Mouse (Mus musculus): ENCODE data around the gene Rnf215.
"Not testable (repeated sequence)": the region's sequence is repeated elsewhere in the genome, so short reads cannot be mapped to it uniquely, and the experiment has no call there.

The Rnf215 gene

DNA sequence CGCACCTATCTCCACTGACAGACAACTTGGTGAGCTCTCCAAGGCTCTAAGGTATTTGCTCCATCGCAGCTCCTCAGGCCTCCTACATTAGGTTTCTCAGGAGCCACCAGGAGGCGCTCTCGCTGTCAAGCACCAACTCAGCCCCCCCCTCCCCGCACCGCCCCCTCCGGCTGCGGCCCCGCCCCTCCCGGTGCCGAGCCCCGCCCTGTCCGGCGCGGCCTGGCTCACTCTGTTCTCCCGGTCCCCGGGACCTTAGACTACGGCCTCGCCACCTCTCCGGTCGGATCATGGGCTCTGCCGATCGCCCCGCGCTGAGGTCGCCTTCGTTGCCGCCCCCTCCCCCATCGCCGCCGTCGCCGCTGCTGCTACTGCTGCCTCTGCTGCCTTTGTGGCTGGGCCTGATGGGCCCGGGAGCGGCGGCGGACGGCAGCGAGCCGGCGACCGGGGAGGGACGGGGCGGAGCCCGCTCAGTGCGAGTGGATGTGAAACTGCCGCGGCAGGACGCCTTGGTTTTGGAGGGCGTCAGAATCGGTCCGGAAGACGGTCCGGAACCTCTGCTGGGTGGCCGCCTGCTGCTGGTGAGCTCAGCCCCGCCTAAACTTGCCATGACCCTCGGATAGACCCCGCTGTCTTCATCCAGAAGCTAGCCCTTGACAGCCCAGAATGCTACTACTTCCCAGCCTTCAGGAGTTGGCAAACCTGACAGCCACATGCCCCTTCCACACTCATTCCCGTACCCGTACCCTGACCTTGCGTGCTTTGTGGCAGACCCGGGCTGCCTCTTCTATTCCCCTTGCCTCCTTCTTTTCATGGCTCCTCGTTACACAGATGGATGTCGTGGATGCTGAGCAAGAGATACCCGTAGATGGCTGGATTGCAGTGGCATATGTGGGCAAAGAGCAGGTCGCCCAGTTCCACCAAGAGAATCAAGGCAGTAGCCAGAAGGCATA lies at the start of gene Rnf215:
Gene Rnf215, plus strand, starts transcription at position 217 of the 950 bp plus-strand sequence.
- peak; percentile 88 for DNase-seq

DNA sequence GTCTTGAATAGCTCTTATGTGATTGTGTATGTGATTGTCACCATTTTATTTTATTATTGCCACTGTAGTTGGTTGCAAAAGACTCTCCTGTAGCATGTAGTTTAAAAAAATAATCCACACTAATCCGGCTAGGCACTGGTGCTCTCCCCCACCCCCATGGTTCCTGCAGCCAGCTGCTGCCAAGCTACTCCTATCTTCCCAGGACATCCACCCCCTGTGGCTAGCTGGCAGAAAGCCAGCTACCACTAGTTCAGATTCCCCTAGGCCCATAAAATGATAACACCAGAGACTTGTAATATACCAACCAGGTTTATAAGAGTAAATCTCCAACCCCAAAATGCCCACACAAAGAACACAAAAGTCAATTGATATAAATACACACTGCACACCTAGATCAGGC lies 48.8 kb upstream of the Rnf215 start:
- no peak for DNase-seq

GRCm38 (mm10) chr11:4087267-4087666 lies 47.7 kb upstream of the Rnf215 start:
- no peak for DNase-seq

- peak; percentile 47 for DNase-seq
Observed at GRCm38 (mm10) chr11:4093459-4094377, 41.3 kb upstream of the Rnf215 start.

- peak; percentile 73 for DNase-seq
Observed at GRCm38 (mm10) chr11:4094378-4095170, 40.4 kb upstream of the Rnf215 start.

DNA sequence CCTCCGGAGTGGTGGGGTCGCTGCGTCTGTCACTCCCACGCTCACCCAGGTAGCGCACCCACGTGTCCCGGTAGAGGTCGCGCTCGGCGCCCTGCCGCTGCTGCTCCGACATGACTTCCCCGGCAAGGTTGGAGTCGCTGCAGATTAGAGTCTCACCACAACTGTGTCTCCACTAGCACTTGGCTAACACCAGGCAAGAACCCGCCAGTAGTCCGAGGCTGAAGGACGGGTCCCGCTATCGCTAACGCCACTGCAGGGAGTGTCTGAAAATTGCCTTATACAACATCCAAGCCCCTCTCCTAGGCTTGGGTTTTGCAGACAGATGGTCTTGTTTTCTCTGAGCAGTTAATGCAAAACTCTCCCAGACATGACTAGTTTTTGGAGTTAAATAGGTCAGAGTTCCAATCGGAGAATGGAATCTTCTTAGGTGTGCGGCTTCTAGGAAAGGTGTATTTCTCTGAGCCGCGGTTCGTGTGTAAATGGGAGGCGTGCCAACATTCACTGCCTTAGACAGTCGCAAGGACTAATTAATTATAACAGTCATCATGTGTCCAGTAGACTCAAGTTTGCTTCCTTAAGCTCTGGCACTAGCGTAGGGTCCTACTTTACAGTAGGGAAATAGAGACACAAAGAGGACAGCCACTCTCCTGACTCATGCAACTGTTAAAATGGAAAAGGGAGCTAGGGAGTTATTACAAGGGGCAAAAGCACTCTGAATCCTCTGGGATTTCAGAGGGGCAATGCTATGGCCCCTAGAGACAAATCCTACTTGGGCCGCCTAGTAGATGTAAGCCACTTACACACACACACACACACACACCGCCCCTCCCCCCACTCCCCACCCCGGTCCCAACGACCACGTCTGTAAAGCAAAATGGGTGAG lies 39.6 kb upstream of the Rnf215 start, which contains the start of gene Mtfp1:
Gene Mtfp1, minus strand, starts transcription at position 275 of the 883 bp plus-strand sequence.
- DNase-seq: peak; percentile 62

DNA sequence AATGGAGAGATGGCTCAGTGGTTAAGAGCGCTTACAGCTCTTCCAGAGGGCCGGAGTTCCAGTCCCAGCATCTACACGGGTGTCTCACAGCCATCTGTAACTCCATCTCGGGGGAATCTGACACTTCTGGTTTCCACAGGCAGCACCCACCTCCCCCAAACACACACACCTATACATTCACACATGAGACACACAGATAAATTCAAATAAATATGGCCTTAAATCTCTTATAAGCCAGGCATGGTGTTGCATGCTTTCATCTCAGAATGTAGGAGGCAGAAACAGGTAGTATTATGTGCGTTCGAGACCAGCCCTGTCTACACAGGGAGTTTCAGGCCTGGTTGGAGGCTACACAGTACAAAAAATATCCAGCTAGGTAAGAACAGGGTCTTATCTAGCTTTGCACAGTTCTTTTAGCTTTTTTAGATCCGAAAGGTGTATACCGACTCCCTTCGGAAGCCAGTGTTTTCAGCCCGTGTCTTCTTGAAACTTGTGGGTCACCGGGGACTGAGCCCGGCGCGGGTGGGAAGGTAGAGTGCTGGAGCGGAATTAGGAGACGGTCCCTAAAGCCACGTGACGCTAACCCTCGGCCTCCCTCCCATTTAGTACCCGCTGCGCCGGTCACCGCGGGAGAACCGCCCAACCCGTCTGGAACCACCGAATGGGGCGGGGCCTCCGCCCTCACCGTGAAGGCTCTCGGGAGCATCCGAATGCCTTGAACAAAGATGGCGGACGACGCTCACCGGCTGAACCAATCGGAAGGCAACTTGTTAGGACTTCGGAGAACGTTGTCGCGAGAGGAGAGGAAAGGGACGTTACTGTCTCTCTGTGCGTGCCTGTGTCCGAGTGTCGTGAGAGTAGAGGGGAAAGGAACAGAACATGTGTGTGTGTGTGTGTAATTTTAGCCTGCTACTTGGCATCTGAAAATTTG lies 38.7 kb upstream of the Rnf215 start:
- peak; percentile 99 for DNase-seq

GRCm38 (mm10) chr11:4097091-4097621 lies 37.8 kb upstream of the Rnf215 start:
- no peak for DNase-seq

DNA sequence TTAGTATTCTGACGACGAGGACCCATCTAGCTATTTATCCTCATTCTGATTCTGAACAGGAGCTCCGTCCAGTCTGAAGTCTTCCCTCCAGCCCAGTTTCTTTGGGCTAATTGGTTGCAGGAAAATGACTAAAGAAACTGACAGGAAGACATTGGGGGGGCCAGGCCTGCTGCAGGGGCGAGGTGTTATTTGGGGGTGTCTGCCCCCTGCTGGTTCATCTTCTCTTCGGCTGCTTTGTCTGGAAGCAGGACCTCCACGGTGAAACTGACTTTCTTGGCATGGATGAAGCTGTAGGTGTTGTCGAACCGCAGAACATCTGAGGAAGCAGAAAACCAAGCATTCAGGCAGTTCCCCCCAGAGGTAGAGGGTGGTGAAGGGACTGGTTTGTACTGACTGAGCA lies 36.9 kb upstream of the Rnf215 start:
- no peak for DNase-seq

GRCm38 (mm10) chr11:4098816-4099215 lies 36.2 kb upstream of the Rnf215 start:
- no peak for DNase-seq

DNA sequence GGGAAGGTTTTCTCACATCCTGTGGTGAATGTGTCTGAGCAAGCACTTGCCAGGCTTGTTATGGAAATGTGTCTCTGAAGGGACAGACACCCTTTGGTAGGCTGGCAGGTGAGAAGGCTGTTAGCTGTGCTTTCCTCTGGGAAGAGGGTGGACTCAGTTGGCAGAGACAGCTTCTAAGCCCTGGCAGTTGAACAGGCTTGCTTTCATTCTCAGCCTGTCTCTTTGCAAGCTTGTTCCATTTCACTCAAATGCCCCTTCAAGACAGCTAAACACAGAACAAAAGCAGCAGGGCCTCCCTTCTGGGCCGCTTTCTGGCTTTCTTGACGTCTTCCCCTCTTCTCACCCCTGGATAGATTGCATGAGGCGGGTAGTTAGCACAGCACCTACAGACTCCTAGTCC lies 35.6 kb upstream of the Rnf215 start:
- no peak for DNase-seq

DNA sequence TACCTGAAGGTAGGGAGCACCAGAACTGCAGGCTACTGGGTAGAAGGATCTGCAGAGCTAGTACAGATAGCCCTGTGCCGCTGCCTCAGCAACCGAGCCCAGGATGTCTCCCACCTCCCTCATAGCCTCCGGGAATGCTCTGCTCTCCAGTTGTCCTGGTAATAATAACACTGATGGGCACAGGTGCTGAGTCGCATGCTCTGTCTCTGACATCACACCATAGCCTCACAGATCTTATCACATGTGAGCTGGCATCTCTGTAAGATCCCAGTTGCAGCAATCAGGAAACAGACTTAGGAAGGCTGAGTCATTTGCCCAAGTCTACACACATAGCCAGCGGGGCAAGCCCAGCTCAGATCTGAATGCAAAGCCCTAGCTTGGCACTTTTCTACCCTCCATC lies 33.2 kb upstream of the Rnf215 start:
- no peak for DNase-seq

- no peak for DNase-seq
Observed at GRCm38 (mm10) chr11:4103522-4103921, 31.5 kb upstream of the Rnf215 start.

DNA sequence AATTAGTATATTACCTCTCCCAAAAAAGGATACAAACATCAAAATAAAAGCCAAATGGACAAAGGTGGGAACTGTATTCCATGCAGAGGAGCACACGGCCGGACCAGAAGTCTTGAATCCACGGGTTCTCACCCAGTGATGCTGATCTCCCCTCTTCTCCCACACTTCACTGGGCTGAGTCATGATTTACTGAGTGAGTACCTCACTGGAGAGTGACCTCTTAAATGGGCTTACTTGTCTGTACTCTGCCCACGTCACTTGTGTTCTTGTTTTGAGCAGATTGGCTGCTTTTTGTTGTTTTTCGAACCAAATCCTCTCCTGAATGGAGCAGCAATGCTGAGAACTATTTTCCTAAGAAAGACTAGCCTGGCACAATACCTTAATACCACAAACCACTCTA lies 30.0 kb upstream of the Rnf215 start:
- no peak for DNase-seq

DNA sequence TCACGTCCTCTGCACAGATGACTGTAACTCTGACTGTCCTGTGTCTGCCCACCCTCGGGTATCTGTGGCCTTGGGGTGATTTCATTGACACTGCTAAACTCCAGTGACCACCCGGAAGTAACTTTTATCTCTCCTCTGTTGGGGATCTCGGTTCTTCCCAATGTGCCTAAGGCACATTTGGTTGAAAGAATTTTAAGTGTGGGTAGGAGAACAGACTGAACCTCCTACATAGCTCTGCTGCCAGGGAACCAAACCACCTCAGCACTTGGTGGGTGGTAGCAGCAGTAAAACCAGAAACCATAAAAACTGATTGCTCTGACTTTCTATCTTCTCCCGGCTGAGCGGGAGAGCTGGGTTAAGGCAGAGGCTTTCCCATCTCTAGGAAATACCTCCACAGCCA lies 29.6 kb upstream of the Rnf215 start:
- peak; percentile 56 for DNase-seq

DNA sequence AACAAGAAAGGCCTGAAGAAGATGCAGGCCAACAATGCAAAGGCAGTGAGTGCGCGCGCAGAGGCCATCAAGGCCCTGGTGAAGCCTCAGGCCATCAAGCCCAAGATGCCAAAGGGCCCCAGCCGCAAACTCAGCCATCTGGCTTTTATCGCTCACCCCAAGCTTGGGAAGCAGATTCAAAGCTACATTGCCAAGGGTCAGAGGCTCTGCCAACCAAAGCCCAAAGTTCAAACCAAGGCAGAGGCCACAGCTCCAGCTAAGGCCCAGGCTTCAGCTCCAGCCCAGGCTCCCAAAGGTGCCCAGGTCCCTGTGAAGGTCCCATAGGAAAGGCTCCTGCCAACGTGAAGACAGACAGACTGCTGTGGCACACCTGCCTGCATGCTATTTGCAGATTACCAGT lies 27.1 kb upstream of the Rnf215 start:
- not testable (repeated sequence) for DNase-seq

- DNase-seq: no peak
Observed at GRCm38 (mm10) chr11:4108691-4109090, 26.3 kb upstream of the Rnf215 start.

DNA sequence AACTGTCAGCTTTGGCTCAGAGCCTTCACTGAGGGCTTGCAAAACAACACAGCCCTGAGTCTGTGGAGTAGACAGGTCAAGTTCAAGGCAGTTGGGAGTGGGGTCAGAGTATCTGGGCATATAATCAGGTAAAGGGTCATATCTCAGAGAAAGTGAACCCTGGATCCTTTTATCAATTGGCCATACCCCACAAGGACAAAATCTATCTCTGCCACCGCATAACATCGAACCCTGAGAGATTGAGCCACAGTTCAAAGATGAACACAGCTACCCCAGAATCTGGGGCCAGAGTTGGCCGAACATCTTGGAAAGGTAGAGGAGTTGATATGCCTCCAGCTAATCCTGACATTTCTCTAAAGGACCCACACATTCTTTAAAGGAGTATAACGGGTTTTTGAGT lies 23.0 kb upstream of the Rnf215 start:
- DNase-seq: no peak

DNA sequence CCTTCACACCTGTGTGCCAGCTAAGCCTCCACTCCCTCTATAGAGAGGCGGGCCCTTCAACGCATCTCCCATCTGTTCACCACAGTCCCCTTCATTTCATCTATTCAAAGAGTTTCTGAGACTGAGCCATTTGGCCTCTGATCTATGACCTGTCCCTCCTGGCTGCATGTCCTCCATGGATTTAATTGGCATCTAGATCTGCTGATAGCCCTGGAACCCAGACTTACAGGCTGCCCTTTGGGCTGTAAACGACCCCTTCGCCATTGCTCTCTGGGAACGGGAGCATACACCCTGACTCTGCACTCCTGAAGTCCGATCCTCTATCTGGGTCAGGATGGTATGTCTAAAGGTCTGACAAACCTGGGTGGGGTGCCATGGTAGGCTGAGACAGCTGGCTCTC lies 22.1 kb upstream of the Rnf215 start:
- DNase-seq: no peak

GRCm38 (mm10) chr11:4113496-4113895 lies 21.5 kb upstream of the Rnf215 start:
- DNase-seq: no peak

Measured in right cerebral cortex, postnatal 25 days (tissue).